Mouse (Mus musculus): ENCODE measurements around the gene 9230104L09Rik. TPM values are rescaled to one million over a fixed set of nuclear protein-coding genes. Genes with fewer than 3 reads are reported as not detected.
A peak's percentile ranks its signal among the peaks of the same experiment; 100 is the strongest.

9230104L09Rik gene
- not detected for polyA plus RNA-seq (2017; shearing (Covaris generic))

DNA sequence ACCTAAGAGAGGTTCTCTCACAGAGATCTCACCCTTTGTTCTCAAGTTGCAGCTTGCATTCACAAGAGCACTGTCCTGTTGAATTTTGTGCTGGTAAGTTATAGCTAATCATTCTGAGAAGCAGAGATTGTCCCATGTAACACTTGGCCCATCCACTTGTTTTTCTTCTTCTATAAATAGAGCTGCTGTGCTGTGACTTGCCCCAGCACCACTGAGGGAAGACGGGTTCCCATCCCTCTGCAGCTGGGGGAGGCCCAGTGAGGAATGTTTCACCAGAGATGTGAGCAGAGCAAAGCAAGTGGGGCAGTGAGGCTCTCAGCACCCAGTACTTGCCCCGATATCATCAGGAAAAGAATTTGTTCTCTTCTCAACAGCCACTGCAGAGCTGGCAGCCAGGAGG, at the start of gene 9230104L09Rik:
Gene 9230104L09Rik (minus strand): TSS at position 73 of the 400 bp plus-strand sequence.
- no peak for ATAC-seq

DNA sequence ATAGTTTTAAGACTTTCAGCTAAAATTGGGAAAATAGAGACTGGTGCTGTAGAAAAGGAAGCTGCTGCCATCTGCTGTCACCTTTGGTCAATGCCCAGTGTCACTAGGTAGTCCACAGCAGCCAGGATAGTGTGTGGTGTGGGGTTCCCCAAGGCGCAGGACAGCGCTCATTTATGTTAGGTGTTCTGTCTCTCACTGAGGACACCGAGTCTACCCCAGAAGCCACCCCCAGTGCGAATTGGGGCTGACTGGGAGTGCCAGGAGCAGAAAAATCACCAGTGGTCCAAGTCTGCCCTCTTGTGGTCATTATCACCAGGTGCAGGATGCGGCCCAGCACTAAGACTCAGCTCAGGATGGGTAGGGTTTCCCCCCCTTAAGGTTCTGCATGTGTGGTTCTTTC, 37.4 kb upstream of the 9230104L09Rik start:
- peak; percentile 77 for ATAC-seq

DNA sequence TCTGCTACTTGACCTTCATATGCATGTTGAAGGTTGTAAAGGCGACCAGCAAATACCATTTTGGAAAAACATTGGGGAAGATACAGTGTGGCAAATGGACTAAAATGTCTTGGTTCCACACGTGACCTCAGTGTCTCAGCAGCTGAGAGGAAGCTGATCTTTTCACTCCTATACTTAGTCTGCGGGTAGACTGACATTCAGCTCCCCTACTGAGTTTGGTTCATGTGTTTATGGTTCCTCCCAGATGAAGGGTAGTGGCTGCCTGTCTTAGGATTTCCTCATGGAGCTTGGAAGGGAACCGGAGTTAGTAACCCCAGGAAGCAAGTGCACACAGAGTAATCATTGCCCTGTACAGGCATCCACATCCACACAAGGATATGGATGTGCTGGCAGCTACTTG, 35.5 kb upstream of the 9230104L09Rik start:
- ATAC-seq, result no peak

DNA sequence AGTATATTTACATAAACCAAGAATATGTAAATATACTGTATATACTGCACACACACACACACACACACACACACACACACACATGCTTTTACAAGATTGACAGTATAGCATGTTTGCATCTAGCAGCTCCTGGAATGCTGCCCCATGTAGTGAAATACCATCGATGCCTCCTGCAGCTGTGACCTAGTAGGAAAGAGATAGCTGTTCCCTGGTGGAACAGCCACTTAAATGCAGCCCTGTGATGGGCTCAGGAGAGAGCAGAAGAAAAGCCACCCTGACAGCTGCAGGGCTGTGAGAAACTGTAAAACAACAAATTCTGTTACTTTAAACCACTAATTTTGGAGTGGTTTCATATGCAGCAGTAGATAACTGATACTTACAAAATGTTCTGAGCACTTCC, 31.4 kb upstream of the 9230104L09Rik start:
- no peak for ATAC-seq

DNA sequence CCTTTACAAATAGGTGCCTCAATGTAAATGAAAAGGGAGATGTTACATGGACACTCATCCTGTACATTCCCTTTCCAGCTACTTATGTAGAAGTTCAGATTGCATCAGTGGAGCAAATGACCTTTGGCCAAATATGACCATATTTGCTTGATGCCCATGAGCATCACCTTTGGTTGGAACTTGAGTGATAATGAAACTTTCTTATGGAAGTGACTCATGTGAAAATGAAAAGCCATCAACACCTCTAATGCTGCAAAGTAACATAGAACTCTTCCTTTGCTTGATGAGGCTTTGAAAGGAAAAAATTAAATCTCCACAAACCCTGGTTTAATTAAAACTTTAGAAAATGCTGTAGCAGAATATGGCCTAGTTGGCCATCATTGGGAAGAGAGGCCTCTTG, 28.3 kb upstream of the 9230104L09Rik start:
- no peak for ATAC-seq

DNA sequence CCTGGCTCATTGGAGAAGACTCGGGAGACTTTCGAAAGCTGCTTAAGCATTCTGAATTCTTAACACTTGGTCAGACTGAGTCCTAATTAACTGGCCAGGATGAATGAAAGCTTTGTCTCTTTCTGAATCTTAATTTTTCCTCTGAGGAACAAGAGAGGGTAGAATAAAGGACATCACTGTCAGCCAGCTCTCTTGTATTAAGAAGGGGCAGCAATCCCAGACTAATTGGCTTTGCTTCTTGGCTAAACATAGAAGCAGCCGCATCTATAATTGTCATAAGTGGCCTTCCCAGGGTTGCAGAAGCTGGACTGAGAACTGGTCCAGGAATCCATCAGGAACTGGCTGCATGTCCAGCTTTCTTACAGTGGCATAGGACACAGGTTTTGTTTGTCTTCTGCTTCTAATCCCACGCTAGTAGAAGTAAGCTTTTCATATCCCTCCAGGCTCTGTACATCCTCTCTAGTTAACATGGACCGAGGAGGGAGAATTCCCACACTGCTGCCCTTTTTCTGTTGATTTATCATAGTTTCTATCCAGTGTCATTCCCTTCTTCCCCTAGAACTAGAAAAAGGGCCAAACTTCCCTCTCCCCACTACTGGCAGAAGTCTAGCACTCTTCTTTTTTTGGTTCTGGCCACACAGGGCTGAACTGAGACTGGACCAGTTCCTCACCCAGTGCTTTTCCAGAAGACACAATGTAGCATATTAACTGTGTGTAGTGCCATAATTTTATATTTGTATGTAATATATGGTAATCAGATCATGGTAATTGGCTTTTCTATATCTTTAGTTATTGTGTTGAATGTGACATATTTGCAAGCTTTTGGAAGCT, 25.4 kb upstream of the 9230104L09Rik start:
- ATAC-seq, result no peak

DNA sequence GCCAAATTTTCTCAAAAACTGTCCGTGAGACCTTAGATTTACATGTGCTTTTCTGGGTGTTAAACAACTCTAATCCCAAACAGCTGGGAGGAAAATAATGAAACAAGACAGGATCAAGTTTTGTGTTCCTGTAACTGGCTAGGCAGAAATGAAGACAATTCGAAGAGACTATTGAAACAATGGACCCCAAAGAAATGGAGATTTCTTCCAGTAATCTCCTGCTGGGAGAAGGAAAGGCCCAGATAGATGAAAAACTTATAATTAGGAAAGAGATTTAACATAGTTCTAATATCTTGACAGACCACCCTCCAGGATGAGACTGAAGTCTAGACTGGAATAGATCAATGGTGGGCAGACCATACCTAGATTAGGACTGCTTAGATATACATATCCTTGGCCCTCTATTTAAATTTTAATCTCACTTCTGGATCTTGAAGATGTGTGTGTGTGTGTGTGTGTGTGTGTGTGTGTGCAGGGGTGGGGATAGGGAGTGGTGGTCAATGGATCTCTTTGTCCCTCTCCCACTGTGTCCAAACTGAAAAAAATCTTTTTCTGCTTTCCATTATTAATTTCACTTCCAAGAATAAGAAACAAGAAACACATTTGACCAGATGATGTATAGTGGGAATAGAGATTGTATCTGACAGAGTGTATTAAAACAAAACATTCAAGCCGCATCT, 24.6 kb upstream of the 9230104L09Rik start:
- no peak for ATAC-seq

DNA sequence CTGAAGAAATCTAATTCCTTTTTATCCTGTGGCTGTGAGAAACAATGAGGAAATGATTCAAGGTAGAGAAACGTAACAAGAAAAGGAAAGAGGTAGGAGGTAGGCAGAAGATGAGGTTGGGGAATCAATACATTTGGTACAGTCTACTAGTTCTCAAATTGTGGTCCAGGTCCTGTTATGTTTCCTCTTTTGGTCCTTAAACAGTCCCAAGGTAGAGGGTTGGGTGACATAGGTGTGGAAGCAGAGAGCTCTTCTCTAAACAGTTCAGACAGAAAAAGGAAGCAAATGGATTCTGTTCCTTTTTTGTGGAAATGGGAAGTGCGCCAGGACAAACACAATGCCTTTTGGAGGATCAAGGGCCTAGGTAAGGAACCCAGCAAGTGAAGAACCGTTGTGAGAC, 24.0 kb upstream of the 9230104L09Rik start:
- no peak for ATAC-seq

DNA sequence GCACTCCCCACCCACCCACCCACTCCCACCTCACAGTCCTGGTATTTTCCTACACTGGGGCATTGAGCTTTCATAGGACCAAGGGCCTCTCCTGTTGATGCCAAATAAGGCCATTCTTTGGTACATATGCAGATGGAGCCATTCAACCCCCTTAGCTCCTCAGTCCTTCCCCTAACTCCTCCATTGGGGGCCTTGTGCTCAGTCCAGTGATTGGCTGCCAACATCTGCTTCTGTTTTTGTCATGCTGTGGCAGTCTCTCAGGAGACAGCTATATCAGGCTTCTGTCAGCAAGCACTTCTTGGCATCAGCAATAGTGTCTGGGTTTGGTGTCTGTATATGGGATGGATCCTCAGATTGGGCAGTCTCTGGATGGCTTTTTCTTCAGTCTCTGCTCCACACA, 19.9 kb upstream of the 9230104L09Rik start:
- ATAC-seq, result no peak

DNA sequence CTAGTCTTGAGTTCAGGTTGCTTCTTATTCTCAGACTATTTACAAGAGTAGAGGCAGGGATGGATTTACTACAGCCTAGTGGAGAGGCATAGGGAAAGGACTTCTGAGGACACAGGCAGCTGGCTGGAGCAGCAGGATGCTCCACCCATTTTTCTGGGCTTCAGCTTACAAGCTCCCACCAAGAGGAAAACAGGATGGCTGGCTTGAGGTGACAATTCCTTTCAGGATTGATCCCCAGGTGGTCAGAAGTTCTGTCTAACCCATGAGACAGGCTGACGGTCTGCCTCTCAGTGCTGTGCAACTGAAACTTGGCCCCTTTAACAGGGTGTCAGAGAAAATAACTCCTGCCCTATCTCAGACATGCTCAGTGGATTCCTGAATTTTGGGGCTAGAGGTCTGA, 14.4 kb upstream of the 9230104L09Rik start:
- ATAC-seq, result no peak

DNA sequence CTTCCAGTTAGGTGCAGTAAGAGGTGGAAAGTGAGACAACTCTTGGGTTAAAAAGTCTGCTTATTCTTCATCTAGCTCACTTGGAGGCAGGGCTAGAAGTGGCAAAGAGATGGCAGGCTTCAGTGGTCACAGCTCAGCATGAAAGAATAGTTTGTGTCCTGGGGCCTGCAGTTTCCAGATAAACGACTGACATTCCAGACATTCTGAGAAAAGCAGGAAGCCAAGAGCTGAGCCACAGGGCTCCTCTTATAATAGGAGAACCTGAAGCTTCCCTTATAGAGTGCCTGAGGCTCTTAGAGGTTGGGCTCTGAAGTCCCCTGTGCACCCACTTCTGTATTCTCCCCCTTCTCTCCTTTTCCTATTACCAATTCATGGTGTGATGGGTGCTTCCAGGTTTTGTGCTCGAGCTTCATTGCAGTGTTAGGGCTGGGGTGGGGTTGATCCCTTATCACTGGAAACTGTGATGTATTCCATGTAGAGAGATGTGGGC, 13.8 kb upstream of the 9230104L09Rik start:
- no peak for ATAC-seq

DNA sequence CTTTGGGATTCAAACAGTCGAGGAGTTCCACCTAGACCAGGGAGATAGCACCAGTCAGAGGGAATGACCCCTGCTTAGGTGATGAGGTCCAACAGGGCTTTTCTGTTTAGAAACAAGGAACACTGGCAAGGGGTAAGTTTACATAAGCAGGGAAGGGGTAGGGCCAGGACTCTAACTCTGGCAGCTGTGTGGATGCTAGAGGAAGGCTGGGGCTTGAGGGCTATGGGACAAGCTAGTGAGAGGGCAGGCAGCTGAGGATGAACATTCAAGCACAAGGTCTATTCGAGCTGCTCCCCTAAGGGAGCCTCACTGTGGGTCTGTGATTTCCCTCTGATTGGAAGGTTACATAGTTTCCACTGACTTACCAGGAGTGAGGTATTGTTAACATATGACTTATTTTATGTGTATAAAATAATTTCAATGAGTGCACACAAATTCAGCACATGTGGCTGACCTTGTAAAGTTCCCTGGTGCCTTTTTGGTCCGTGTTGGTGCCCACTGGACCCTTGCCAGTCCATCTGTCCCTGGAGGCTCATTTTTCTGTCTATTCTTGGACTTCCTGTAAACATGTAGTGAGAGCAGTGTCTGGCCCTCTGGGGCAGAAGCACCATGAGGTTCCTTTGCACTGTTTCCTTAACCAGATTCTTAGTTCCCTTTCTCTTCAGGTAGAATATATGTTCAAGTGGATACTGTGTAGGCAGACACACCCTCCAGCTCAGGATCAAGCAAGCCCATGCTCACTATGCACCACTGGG, 12.4 kb upstream of the 9230104L09Rik start:
- no peak for ATAC-seq

DNA sequence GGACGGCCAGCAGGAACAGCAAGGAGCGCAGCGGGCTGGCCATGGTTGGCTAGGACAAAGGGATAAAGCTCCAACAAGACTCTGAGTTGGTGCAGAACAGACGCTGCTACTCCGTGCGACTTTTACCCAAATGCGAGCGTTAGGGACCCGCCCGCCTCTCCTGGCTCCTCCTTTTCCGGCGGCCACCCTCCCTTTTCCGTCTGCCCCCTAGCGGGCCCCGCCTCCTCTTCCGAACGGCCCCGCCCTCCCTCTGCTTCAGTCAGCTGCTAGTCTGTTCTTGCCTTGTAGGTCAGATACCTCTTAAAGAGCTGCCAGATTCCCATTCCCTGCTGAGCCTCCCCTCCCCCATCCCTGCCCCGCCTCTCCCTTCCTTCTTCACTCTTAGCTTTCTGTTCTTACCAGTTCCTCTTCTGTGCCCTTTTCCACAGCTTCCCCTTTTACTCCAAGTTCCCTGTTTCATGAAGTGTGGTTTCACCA, 10.5 kb upstream of the 9230104L09Rik start, which contains the start of gene Cst3:
Gene Cst3 (minus strand): TSS at position 358 of the 477 bp plus-strand sequence.
- peak; percentile 98 for ATAC-seq

DNA sequence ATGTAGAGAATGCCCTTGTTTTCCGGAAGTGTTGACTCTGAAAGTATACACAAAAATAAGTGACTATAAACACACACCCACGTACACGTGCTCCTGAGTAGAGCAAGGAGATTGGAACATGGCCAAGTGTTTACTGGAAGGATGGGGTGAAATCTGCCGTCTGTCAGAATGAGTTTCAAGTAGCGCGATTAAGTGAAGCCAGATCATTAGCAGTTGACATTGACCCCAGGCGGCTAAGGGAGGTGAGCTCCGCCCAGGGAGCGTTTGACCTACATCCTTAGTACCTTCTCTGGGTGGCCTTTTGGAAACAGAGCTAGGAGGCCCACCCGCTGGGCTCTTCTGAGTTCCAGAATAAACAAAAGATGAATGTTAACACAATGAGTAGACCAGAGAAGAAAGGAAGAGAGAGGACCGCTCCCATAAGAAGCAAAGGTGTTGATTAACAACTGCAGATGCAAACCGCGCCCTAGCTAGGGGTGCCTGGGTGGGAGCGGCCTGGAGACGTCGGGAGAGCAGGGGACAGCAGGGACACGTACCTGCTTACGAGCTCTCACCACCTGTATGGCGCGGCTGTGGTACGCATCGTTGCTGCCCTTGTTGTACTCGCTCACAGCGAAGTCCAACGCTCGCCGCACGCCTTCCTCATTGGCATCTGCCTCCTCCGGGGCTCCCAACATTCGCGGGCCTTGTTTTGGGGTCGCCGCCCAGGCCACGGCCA, 9.9 kb upstream of the 9230104L09Rik start:
- ATAC-seq, result peak; percentile 52

DNA sequence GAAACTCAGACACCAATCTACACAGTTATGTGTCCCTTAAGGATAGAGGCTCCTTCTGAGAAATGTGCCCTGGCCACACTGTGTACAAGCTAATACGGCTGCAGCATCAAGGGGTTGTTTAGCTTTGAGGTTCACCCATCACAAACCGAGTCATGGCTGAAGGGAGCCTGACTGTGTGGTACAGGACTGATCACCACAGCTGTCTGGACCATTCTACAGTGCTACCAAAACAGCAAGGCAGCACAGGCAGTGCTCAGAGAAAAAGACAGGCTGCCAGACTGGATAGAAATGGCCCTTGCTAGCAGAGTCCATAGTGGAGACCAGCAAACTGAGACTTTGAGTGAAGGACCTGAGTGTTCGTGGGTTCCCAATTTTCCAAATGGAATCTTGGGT, 9.4 kb upstream of the 9230104L09Rik start:
- no peak for ATAC-seq

DNA sequence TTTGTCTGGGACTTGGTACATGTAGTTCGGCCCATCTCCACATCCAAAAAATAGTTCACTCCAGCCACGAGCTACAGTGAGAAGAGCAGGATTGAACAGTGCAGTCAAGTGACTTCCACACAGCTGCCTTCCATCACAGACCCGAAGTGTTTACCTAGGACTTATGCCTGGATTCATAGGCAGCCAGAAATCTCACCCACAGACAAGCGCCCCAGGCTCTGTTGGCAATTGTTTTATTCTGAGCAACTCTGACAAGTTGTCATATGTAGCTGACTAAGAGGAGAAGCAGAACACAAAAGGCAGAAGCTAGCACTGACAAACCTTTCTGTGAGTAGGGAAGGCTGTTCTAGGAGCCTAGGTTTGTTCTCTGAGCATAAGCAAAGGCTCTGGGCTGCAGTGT, 8.0 kb upstream of the 9230104L09Rik start:
- ATAC-seq, result no peak

DNA sequence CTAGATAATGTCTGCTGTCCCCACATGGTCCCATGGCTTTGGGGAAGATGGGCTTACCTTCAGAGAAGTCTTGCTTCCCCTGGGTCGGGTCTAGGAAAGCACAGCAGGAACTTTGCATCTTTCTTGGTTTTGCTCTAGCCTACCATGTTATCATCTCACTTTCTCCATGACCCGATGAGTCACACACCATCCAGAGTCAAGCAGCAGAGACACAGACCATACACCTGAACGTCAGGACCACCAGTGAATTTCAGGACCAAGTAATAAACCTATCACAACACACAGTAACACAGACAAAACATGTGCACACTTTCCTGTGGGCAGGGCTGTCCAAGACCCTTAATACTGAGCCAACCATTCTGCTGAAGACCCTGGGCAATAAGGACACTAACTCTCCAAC, 5.7 kb upstream of the 9230104L09Rik start:
- no peak for ATAC-seq

DNA sequence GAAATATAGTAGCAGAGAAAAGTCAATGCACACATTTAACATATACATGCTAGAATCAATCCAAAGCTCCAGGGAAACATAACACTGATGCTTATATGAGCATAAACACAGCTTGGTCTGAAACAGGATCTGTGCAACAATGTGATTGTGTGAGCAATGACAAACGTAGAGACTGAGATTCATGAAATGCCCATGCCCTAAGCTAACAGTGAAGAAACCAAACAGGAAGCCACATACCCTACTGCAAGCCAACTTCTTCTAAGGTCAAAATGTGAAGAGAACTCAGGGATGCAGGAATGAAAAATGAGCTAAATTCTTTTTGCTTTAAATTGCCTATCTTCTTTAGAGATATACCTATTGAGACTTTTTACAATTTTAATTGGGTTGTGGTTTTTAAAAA, 4.1 kb upstream of the 9230104L09Rik start:
- no peak for ATAC-seq

DNA sequence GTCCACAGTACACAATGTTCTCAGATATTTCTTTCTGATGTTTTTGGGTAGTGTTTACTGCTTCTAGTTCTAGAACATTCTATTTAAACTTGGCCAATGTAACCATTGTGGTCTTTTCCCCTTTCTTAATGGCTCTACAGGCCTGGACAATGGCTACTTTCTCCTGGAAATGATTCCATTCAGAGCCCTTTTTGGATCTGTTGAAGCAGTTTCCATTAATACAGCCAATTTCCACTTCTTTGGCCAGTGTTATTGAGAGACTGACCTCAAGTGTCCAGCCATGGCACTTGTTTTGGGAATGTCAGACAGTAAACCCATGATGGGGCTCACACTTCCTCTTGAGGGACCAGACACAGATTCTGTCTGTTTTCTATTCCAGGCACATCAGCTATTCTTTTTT, 3.1 kb downstream of the 9230104L09Rik start:
- ATAC-seq, result no peak

DNA sequence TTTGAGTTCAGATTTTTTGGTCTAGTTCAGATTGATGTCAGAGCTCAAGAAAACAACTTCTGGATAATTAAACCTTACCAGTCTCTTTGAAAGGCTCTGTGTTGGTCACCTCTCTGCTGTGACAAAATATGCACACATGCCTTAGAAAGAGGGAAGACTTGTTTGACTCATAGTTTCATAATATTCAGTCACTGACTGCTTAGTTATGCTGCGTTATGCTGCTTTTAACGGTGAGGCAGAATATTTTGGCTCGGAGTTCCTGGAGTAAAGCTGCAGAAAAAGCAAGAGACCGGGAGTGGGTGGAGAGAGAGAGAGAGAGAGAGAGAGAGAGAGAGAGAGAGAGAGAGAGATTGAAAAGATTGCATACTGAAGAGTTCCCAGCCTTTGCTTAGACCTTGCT, 3.8 kb downstream of the 9230104L09Rik start:
- ATAC-seq, result no peak

DNA sequence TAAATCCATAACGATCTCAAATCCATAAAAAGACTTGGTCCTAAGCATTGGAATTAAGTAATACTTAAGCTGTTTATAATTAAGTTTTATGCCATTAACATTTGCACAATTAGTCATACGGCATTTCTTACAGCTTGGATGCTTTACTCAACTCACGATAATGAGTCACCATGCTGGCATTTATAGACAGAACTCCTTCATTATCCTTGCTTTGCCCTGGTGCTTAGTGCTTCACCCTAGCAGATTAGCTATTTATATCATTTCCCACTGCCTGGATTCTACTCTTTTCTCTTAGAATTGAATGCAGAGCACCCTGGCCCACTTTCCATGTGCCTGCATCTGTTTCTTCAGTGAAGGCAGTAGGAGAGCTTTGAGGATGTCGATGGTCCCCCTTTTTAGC, 7.3 kb downstream of the 9230104L09Rik start:
- no peak for ATAC-seq
